Mouse (Mus musculus): ENCODE measurements around the gene Gramd1b.

Gramd1b gene

GRCm38 (mm10) chr9:40356768-40357446 lies 174.3 kb downstream of the Gramd1b start:
- DNase-seq = no peak

- DNase-seq = no peak
These were observed 174.8 kb downstream of the Gramd1b start for GRCm38 (mm10) chr9:40356368-40356767.

- DNase-seq = no peak
These were observed 175.8 kb downstream of the Gramd1b start for GRCm38 (mm10) chr9:40355406-40355805.

- DNase-seq = no peak
These were observed 177.6 kb downstream of the Gramd1b start for GRCm38 (mm10) chr9:40353596-40353995.

GRCm38 (mm10) chr9:40350640-40351039 lies 180.5 kb downstream of the Gramd1b start:
- DNase-seq = peak; percentile 73 to 75

GRCm38 (mm10) chr9:40350052-40350451 lies 181.1 kb downstream of the Gramd1b start:
- DNase-seq = no peak

GRCm38 (mm10) chr9:40349554-40349953 lies 181.6 kb downstream of the Gramd1b start:
- no peak for DNase-seq

GRCm38 (mm10) chr9:40348714-40349233 lies 182.4 kb downstream of the Gramd1b start:
- DNase-seq = no peak

GRCm38 (mm10) chr9:40346232-40346984 lies 184.8 kb downstream of the Gramd1b start:
- DNase-seq = no peak

- no peak for DNase-seq
These were observed 185.5 kb downstream of the Gramd1b start for GRCm38 (mm10) chr9:40345493-40346231.

- DNase-seq = no peak
These were observed 186.2 kb downstream of the Gramd1b start for GRCm38 (mm10) chr9:40344801-40345492.

- no peak for DNase-seq
These were observed 187.4 kb downstream of the Gramd1b start for GRCm38 (mm10) chr9:40343828-40344227.

GRCm38 (mm10) chr9:40343053-40343652 lies 188.0 kb downstream of the Gramd1b start:
- DNase-seq = no peak

GRCm38 (mm10) chr9:40342101-40342500 lies 189.1 kb downstream of the Gramd1b start:
- DNase-seq = no peak

- no peak for DNase-seq
These were observed 191.6 kb downstream of the Gramd1b start for GRCm38 (mm10) chr9:40339578-40339977.

- DNase-seq = no peak
These were observed 193.9 kb downstream of the Gramd1b start for GRCm38 (mm10) chr9:40337131-40337820.

GRCm38 (mm10) chr9:40336701-40337100 lies 194.5 kb downstream of the Gramd1b start:
- DNase-seq = peak; percentile 89 to 91

GRCm38 (mm10) chr9:40334617-40335016 lies 196.6 kb downstream of the Gramd1b start:
- no peak for DNase-seq

- peak; percentile 59 to 71 for DNase-seq
These were observed 197.4 kb downstream of the Gramd1b start for GRCm38 (mm10) chr9:40333649-40334396.

- DNase-seq = peak in 1 of 2 experiments; percentile 37
These were observed 198.2 kb downstream of the Gramd1b start for GRCm38 (mm10) chr9:40332731-40333648.

All from kidney, adult 8-10 months (tissue).